Mouse (Mus musculus) heart, embryonic 11.5 days (tissue): ENCODE data around the gene Zfp169. TPM values are rescaled to one million over a fixed set of nuclear protein-coding genes. Genes with fewer than 3 reads are reported as not detected.

Source experiments
- ATAC-seq: fragments of 200-750 bp; cut with Nextera tagmentation; replicated peaks from 2 replicates; pipeline ENCODE4 v1.8.0; 2017; ENCODE audit warnings: moderate library complexity; ENCODE audit not compliant: insufficient number of reproducible peaks, low FRiP score, low TSS enrichment
- H3K27ac ChIP-seq: fragments of 300-500 bp; sonication (generic); 2 replicates; pipeline ENCODE4 v1.5.1; 2014; ENCODE audit warnings: mild to moderate bottlenecking, low read depth, low read length
- H3K27me3 ChIP-seq: fragments of 300-500 bp; sonication (generic); 2 replicates; pipeline ENCODE4 v1.6.1; 2014; ENCODE audit warnings: mild to moderate bottlenecking, low read length, mixed read lengths; ENCODE audit not compliant: control insufficient read depth, insufficient read depth
- H3K36me3 ChIP-seq: fragments of 300-500 bp; sonication (generic); 2 replicates; pipeline ENCODE4 v1.6.1; 2014; ENCODE audit warnings: mild to moderate bottlenecking, low read length, moderate library complexity, mixed read lengths; ENCODE audit not compliant: control insufficient read depth, insufficient read depth
- H3K4me1 ChIP-seq: fragments of 300-500 bp; sonication (generic); 2 replicates; pipeline ENCODE4 v1.6.1; 2014; ENCODE audit warnings: low read length; ENCODE audit not compliant: control insufficient read depth, insufficient read depth
- H3K4me2 ChIP-seq: fragments of 300-500 bp; sonication (generic); 2 replicates; pipeline ENCODE4 v1.6.1; 2014; ENCODE audit warnings: mild to moderate bottlenecking, moderate library complexity
- H3K4me3 ChIP-seq: fragments of 300-500 bp; sonication (generic); 2 replicates; pipeline ENCODE4 v1.5.1; 2014; ENCODE audit warnings: low read depth, low read length
- H3K9ac ChIP-seq: fragments of 300-500 bp; sonication (generic); 2 replicates; pipeline ENCODE4 v1.6.1; 2014; ENCODE audit warnings: mild to moderate bottlenecking, low read depth, low read length, moderate library complexity
- H3K9me3 ChIP-seq: fragments of 300-500 bp; sonication (generic); replicated peaks from 2 replicates; pipeline ENCODE4 v1.6.1; 2016; ENCODE audit warnings: low read length; ENCODE audit not compliant: control insufficient read depth
- WGBS: fragments of 180-500 bp; shearing (Covaris S2); extraction: QIAGEN DNeasy Blood & Tissue Kit; methylation state at CpG from one replicate; pipeline ENCODE4 v1.1.7; 2014; ENCODE audit not compliant: insufficient replicate concordance; 5-methylcytosine and 5-hydroxymethylcytosine counted together
- polyA plus RNA-seq: library from polyadenylated mRNA; unstranded; fragments of >200 nt; fragmentation: Nextera tagmentation; extraction: Ambion mirVana; gene quantifications from 2 replicates; pipeline ENCODE4 v1.2.1, GENCODE M21; 2014

Gene Zfp169
- 4.3 and 5.2 TPM in 2 replicates for polyA plus RNA-seq

GRCm38 (mm10) chr13:48513003-48513929 lies at the start of gene Zfp169, which contains the start of gene A830005F24Rik:
Gene Zfp169, minus strand, starts transcription at chr13:48513451.
Gene A830005F24Rik, plus strand, starts transcription at chr13:48513570.
- ATAC-seq, result peak; percentile 97
- Histone ChIP-seq H3K9ac (peak within 1 kb of the TSS; percentile 89), H3K4me3 (peak within 1 kb of the TSS; percentile 74), H3K36me3 (no peaks in the 10 kb centered on the region), H3K27ac (peak within 1 kb of the TSS; percentile 43; the same call in 1 of the 2 replicates), H3K9me3 (no peaks in the 10 kb centered on the region), H3K27me3 (no peaks in the 10 kb centered on the region), H3K4me1 (peaks cover 3% of the 10 kb centered on the region), H3K4me2 (peak within 1 kb of the TSS; percentile 93)
- WGBS, result 3% methylated on average over 34 of the region's 34 CpGs

- Histone ChIP-seq H3K4me1 (peaks cover 7% of the 10 kb centered on the region), H3K27me3 (no peaks in the 10 kb centered on the region), H3K9ac (no peak overlapping the region), H3K27ac (no peak overlapping the region), H3K9me3 (no peaks in the 10 kb centered on the region), H3K4me2 (no peak overlapping the region), H3K4me3 (no peak overlapping the region), H3K36me3 (no peaks in the 10 kb centered on the region)
- ATAC-seq, result no peak
- WGBS, result 81% methylated on average over 5 of the region's 5 CpGs
These were observed 49.1 kb upstream of the Zfp169 start for GRCm38 (mm10) chr13:48562336-48562735.

- no peaks in the 10 kb centered on the region for H3K27me3 ChIP-seq
- WGBS, result 79% methylated on average over 2 of the region's 2 CpGs
- peaks cover 7% of the 10 kb centered on the region for H3K4me1 ChIP-seq
- H3K27ac ChIP-seq, result no peak overlapping the region
- no peak overlapping the region for H3K4me3 ChIP-seq
- ATAC-seq, result no peak
- H3K4me2 ChIP-seq, result no peak overlapping the region
- no peaks in the 10 kb centered on the region for H3K9me3 ChIP-seq
- no peak overlapping the region for H3K9ac ChIP-seq
- no peaks in the 10 kb centered on the region for H3K36me3 ChIP-seq
These were observed 48.2 kb upstream of the Zfp169 start for GRCm38 (mm10) chr13:48561481-48561880.

GRCm38 (mm10) chr13:48555976-48556375 lies 42.7 kb upstream of the Zfp169 start:
- Histone ChIP-seq H3K4me3 (no peak overlapping the region), H3K27ac (no peak overlapping the region), H3K4me1 (peaks cover 11% of the 10 kb centered on the region), H3K27me3 (no peaks in the 10 kb centered on the region), H3K4me2 (no peak overlapping the region), H3K9me3 (no peaks in the 10 kb centered on the region), H3K9ac (no peak overlapping the region), H3K36me3 (no peaks in the 10 kb centered on the region)
- 63% methylated on average over 1 of the region's 1 CpGs for WGBS
- no peak for ATAC-seq

GRCm38 (mm10) chr13:48554552-48554951 lies 41.3 kb upstream of the Zfp169 start:
- 65% methylated on average over 1 of the region's 1 CpGs for WGBS
- H3K9ac ChIP-seq, result no peak overlapping the region
- H3K4me3 ChIP-seq, result no peak overlapping the region
- peaks cover 14% of the 10 kb centered on the region for H3K4me1 ChIP-seq
- ATAC-seq, result no peak
- H3K27ac ChIP-seq, result no peak overlapping the region
- no peaks in the 10 kb centered on the region for H3K27me3 ChIP-seq
- H3K9me3 ChIP-seq, result no peaks in the 10 kb centered on the region
- H3K36me3 ChIP-seq, result no peaks in the 10 kb centered on the region
- H3K4me2 ChIP-seq, result no peak overlapping the region

GRCm38 (mm10) chr13:48553511-48553910 lies 40.3 kb upstream of the Zfp169 start:
- no peak overlapping the region for H3K4me3 ChIP-seq
- ATAC-seq, result no peak
- no peak overlapping the region for H3K9ac ChIP-seq
- no peak overlapping the region for H3K27ac ChIP-seq
- WGBS, result 59% methylated on average over 5 of the region's 5 CpGs
- no peaks in the 10 kb centered on the region for H3K9me3 ChIP-seq
- H3K4me2 ChIP-seq, result no peak overlapping the region
- H3K4me1 ChIP-seq, result peaks cover 16% of the 10 kb centered on the region
- no peaks in the 10 kb centered on the region for H3K27me3 ChIP-seq
- no peaks in the 10 kb centered on the region for H3K36me3 ChIP-seq

GRCm38 (mm10) chr13:48552181-48553090 lies 39.2 kb upstream of the Zfp169 start:
- Histone ChIP-seq H3K4me2 (peak overlapping the region; percentile 35), H3K4me3 (no peak overlapping the region), H3K9me3 (no peaks in the 10 kb centered on the region), H3K9ac (no peak overlapping the region), H3K4me1 (peaks cover 16% of the 10 kb centered on the region), H3K27me3 (no peaks in the 10 kb centered on the region), H3K36me3 (no peaks in the 10 kb centered on the region), H3K27ac (peak overlapping the region; percentile 91)
- ATAC-seq, result peak; percentile 65; the same call in 1 of the 2 replicates
- 54% methylated on average over 21 of the region's 21 CpGs for WGBS

GRCm38 (mm10) chr13:48548296-48548695 lies 35.0 kb upstream of the Zfp169 start:
- H3K9me3 ChIP-seq, result no peaks in the 10 kb centered on the region
- no peak overlapping the region for H3K27ac ChIP-seq
- H3K27me3 ChIP-seq, result no peaks in the 10 kb centered on the region
- WGBS, result 87% methylated on average over 5 of the region's 5 CpGs
- H3K4me3 ChIP-seq, result no peak overlapping the region
- H3K4me1 ChIP-seq, result peaks cover 24% of the 10 kb centered on the region
- H3K4me2 ChIP-seq, result no peak overlapping the region
- no peak overlapping the region for H3K9ac ChIP-seq
- ATAC-seq, result no peak
- no peaks in the 10 kb centered on the region for H3K36me3 ChIP-seq
